Mouse (Mus musculus) liver, embryonic 14.5 days (tissue): Measurements from ENCODE around the gene Svip.

Experiments
- CTCF ChIP-seq: IDR thresholded peaks from 2 replicates; pipeline ENCODE4 v1.5.1; 2016; ENCODE audit warnings: antibody characterized with exemption, low read depth, control low read depth
- EP300 ChIP-seq: IDR thresholded peaks from 2 replicates; pipeline ENCODE4 v1.6.1; 2016; ENCODE audit warnings: antibody characterized with exemption, low read depth

- TF ChIP-seq CTCF = no peak
- TF ChIP-seq EP300 = no peak
These were observed 38.2 kb downstream of the Svip start for GRCm38 (mm10) chr7:51967581-51967980.
